Mouse (Mus musculus) heart, embryonic 14.5 days (tissue): ENCODE measurements around the gene Macrod2. TPM values are rescaled to one million over a fixed set of nuclear protein-coding genes. Genes with fewer than 3 reads are reported as not detected.

Experiments used
- ATAC-seq: fragments of 200-750 bp; cut with Nextera tagmentation; 2 replicates; pipeline ENCODE4 v1.8.0; 2017; ENCODE audit warnings: low read depth, moderate TSS enrichment; ENCODE audit not compliant: insufficient number of reproducible peaks, insufficient read depth, low FRiP score
- H3K27ac ChIP-seq, 2 experiments: fragments of 200-500 bp in 1 of 2; fragments of 300-500 bp in 1 of 2; sonication (generic) in 1 of 2; replicated peaks in 1 of 2; 2 replicates each; pipeline ENCODE4 v1.5.1; 2012 to 2014; ENCODE audit warnings: low read depth in 2 of 2, low read length in 2 of 2, control low read depth in 1 of 2, mild to moderate bottlenecking in 1 of 2, mixed read lengths in 1 of 2; ENCODE audit not compliant: control insufficient read depth in 1 of 2, insufficient read depth in 1 of 2
- H3K27me3 ChIP-seq: fragments of 300-500 bp; sonication (generic); 2 replicates; pipeline ENCODE4 v1.6.1; 2014; ENCODE audit warnings: mild to moderate bottlenecking, low read length, control low read depth; ENCODE audit not compliant: control insufficient read depth, insufficient read depth
- H3K36me3 ChIP-seq: fragments of 300-500 bp; sonication (generic); 2 replicates; pipeline ENCODE4 v1.6.1; 2014; ENCODE audit warnings: mild to moderate bottlenecking, control low read depth, low read length, mixed read lengths; ENCODE audit not compliant: control insufficient read depth, insufficient read depth
- H3K4me1 ChIP-seq, 2 experiments: fragments of 200-500 bp in 1 of 2; fragments of 300-500 bp in 1 of 2; sonication (generic) in 1 of 2; 2 replicates each; pipeline ENCODE4 v1.6.1; 2012 to 2014; ENCODE audit warnings: low read length in 2 of 2, control low read depth in 1 of 2, mixed read lengths in 1 of 2; ENCODE audit not compliant: control insufficient read depth in 2 of 2, insufficient read depth in 2 of 2
- H3K4me2 ChIP-seq: fragments of 300-500 bp; sonication (generic); 2 replicates; pipeline ENCODE4 v1.6.1; 2014; ENCODE audit warnings: mild to moderate bottlenecking, low read length
- H3K4me3 ChIP-seq, 2 experiments: fragments of 200-500 bp in 1 of 2; fragments of 300-500 bp in 1 of 2; sonication (generic) in 1 of 2; 2 replicates each; pipeline ENCODE4 v1.5.1; 2012 to 2014; ENCODE audit warnings: low read length in 2 of 2, mild to moderate bottlenecking in 2 of 2, control low read depth in 1 of 2, low read depth in 1 of 2, moderate library complexity in 1 of 2; ENCODE audit not compliant: control insufficient read depth in 1 of 2, insufficient read depth in 1 of 2
- H3K9ac ChIP-seq: fragments of 300-500 bp; sonication (generic); 2 replicates; pipeline ENCODE4 v1.6.1; 2014; ENCODE audit warnings: mild to moderate bottlenecking, low read length
- H3K9me3 ChIP-seq: fragments of 300-500 bp; sonication (generic); 2 replicates; pipeline ENCODE4 v1.6.1; 2016; ENCODE audit warnings: low read length, control low read depth; ENCODE audit not compliant: control insufficient read depth
- WGBS: fragments of 180-500 bp; shearing (Covaris S2); extraction: QIAGEN DNeasy Blood & Tissue Kit; methylation state at CpG from one replicate; pipeline ENCODE4 v1.1.7; 2014; 5-methylcytosine and 5-hydroxymethylcytosine counted together
- polyA plus RNA-seq: library from polyadenylated mRNA; unstranded; fragments of >200 nt; fragmentation: Nextera tagmentation; extraction: Ambion mirVana; gene quantifications from 2 replicates; pipeline ENCODE4 v1.2.1, GENCODE M21; 2014

Macrod2 gene
- polyA plus RNA-seq, 1 experiment from 2014 or later: 21.3 TPM

DNA sequence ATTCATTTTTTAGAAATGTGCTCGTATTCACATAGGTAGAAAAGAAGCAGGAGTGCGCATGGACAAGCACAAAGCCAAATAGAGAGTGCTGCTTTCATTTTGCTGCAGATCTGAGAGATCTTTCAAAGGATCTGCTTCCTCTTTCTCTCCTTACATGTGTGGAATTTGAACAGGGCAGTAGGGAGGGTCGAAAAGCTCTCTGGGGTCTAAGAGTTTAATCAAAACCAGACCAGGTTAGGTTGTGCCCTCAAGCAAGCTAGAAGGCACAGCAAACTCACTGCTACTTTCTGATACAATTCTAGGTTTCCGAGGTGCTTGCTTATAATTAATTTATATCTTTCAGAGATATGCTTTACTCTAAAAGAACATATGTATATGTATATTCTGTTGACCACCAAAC, 1196.2 kb downstream of the Macrod2 start:
- Histone ChIP-seq H3K4me1 (peaks cover 0 to 14% of the 10 kb centered on the region in 2 experiments; a peak in 2 of 4 replicates), H3K4me3 (no peak overlapping the region), H3K4me2 (no peak overlapping the region), H3K27me3 (no peaks in the 10 kb centered on the region), H3K27ac (no peak overlapping the region), H3K9ac (no peak overlapping the region), H3K36me3 (no peaks in the 10 kb centered on the region), H3K9me3 (no peaks in the 10 kb centered on the region)
- WGBS: 68% methylated on average over 4 of the region's 4 CpGs
- no peak for ATAC-seq

DNA sequence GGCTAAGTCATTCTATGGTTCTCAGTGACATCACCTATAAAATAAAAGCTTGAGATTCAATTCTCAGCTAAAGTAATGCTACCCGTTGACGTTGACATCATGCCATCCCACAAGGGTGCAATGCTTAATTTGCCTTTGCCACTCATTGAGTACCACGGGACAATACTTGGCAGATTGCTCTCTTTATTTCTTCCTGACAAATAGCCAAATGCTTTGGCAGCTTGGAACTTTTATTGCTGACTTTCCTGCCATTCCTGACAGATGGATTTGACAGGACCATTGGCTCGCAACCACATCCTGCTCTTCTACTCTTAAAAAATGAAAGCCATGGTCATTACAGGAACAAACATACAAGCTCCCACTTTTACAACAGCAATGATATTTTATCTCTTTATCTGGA, 1199.7 kb downstream of the Macrod2 start:
- Histone ChIP-seq H3K4me3 (no peak overlapping the region), H3K4me2 (no peak overlapping the region), H3K4me1 (no peaks in the 10 kb centered on the region), H3K9me3 (no peaks in the 10 kb centered on the region), H3K36me3 (no peaks in the 10 kb centered on the region), H3K27ac (no peak overlapping the region), H3K9ac (no peak overlapping the region), H3K27me3 (no peaks in the 10 kb centered on the region)
- WGBS: 76% methylated on average over 4 of the region's 4 CpGs
- no peak for ATAC-seq

DNA sequence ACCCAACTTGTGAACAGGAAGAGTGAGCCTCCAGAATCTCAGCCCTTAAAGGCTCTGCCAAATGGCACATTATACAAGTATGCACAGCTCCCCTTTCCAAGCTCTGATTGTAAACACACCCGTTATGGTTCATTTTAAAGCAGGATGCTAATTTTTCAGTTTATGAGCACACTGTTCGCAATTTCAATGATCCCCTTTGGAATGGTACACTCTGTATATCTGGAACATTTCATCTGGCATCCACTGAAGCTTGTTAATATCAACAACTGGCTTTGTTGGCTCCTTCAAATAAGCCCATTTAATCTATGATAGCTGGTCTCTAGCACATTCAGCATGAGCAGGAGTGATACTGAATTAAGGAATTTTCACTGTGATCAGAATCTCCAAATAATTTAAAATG, 1222.6 kb downstream of the Macrod2 start:
- Histone ChIP-seq H3K9me3 (no peaks in the 10 kb centered on the region), H3K27me3 (no peaks in the 10 kb centered on the region), H3K4me1 (no peaks in the 10 kb centered on the region), H3K36me3 (no peaks in the 10 kb centered on the region), H3K4me2 (no peak overlapping the region), H3K27ac (no peak overlapping the region), H3K4me3 (no peak overlapping the region), H3K9ac (no peak overlapping the region)
- WGBS: 81% methylated on average over 2 of the region's 2 CpGs
- no peak for ATAC-seq

DNA sequence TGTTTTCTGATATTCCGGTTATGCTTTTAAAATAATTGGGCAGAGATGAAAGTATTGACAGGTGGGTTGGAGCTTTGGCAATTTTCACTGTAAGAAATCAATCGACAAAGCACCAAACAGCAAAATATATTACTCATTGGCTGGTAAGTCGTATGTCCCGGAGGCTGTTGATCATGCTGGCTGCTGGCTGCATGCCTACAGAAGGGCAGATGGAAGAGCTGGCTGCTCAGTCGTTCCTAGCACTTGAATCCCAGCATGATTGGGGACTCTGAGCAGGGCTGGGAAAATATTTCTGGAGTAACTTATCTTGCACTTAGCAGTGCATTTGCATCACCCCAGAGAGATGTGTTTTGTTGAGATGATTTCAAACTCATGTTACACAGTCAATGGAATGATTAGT, 1223.1 kb downstream of the Macrod2 start:
- no peak for ATAC-seq
- Histone ChIP-seq H3K27me3 (no peaks in the 10 kb centered on the region), H3K4me2 (no peak overlapping the region), H3K4me3 (no peak overlapping the region), H3K9ac (no peak overlapping the region), H3K9me3 (no peaks in the 10 kb centered on the region), H3K4me1 (no peaks in the 10 kb centered on the region), H3K27ac (no peak overlapping the region), H3K36me3 (no peaks in the 10 kb centered on the region)
- 57% methylated on average over 5 of the region's 5 CpGs for WGBS

DNA sequence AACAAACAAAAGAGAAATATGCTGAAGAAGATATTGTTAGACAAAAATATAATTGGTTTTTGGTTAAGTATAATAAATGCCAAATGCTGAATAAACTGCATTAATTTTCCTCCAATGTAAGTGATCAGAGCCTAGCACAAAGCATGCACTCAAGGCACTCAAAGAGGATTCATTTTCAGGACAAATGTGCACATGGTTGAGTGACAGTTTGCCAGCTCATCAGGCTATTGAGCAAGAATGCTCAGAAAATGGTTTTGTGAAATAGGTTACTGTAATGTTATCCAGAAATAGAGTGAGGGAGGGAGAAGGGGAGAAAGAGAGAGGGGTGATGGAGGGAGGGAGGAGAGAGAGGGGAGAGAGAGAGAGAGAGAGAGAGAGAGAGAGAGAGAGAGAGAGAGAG, 1268.9 kb downstream of the Macrod2 start:
- Histone ChIP-seq H3K36me3 (no peaks in the 10 kb centered on the region), H3K9ac (no peak overlapping the region), H3K27ac (no peak overlapping the region), H3K27me3 (no peaks in the 10 kb centered on the region), H3K9me3 (no peaks in the 10 kb centered on the region), H3K4me2 (no peak overlapping the region), H3K4me1 (no peaks in the 10 kb centered on the region), H3K4me3 (no peak overlapping the region)
- ATAC-seq: no peak

DNA sequence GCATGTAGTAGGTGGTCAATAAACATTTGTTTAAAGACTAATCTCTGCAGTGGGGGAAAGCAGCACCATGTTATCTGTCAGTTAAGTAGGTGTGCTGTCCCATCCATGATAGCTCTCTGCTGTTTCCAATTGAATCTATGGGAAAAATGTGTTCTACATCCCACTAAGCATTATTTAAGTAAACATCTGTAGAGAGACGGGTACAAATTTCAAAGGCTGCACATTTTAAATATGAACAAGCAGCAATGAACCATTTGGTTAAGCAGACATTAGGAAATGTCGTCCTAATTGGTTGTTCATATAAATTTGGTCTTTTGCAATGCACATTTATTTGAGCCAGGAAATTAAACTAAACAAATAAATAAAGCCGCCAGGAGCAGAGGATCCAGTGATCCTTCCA, 1277.7 kb downstream of the Macrod2 start:
- WGBS: 85% methylated on average over 3 of the region's 3 CpGs

DNA sequence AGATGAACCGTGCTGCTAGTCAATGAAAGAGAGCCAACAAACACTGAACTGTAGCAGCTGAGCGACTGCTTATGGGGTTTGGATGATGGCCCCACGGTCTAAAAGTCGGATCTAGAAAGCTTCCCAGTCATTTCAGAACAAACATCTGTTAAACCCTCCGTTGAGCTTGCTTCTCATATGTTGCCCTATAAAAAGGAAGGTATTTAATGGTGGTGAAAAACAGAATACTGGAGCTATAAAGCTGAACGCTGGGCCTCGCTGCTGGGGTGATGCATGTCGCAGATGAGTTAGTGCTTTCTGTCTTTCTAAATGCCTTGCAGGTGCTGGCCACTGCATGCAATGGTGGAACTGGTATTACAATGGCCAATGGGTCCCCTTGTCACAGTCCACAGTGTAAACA, 1278.3 kb downstream of the Macrod2 start:
- H3K27ac ChIP-seq: no peak overlapping the region
- WGBS: 84% methylated on average over 8 of the region's 8 CpGs
- no peak for ATAC-seq
- H3K9ac ChIP-seq: no peak overlapping the region
- H3K36me3 ChIP-seq: no peaks in the 10 kb centered on the region
- no peak overlapping the region for H3K4me3 ChIP-seq
- H3K4me1 ChIP-seq: no peaks in the 10 kb centered on the region
- no peak overlapping the region for H3K4me2 ChIP-seq
- no peaks in the 10 kb centered on the region for H3K27me3 ChIP-seq
- no peaks in the 10 kb centered on the region for H3K9me3 ChIP-seq

More for the DNA sequence above, 1277.7 kb downstream of the Macrod2 start:
- no peak overlapping the region for H3K4me2 ChIP-seq
- H3K27ac ChIP-seq: no peak overlapping the region
- no peak for ATAC-seq
- H3K27me3 ChIP-seq: no peaks in the 10 kb centered on the region
- H3K9ac ChIP-seq: no peak overlapping the region
- no peak overlapping the region for H3K4me3 ChIP-seq
- H3K4me1 ChIP-seq: no peaks in the 10 kb centered on the region
- no peaks in the 10 kb centered on the region for H3K36me3 ChIP-seq
- H3K9me3 ChIP-seq: no peaks in the 10 kb centered on the region

DNA sequence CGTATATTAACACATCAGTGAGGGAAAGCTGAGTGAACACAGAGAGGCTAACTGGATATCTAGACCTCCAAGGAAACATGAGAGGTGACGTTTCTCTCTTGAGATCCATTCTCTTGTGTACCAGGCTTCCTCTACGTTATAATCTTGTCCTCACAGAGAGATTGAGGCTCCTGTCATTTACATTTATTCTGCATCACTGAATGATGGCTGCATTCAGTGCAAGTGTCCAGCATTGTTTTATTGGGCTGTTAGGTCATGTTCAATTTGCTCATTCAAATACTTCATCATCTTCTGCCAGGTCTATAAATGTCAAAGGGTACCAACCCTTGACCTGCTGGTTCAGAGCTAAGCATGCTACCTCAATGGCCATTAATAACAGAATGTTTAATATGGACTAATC, 1302.4 kb downstream of the Macrod2 start:
- Histone ChIP-seq H3K4me2 (no peak overlapping the region), H3K9ac (no peak overlapping the region), H3K27ac (no peak overlapping the region), H3K9me3 (no peaks in the 10 kb centered on the region), H3K36me3 (no peaks in the 10 kb centered on the region), H3K4me3 (no peak overlapping the region), H3K4me1 (peaks cover 3 to 8% of the 10 kb centered on the region in 2 experiments), H3K27me3 (no peaks in the 10 kb centered on the region)
- ATAC-seq: no peak
- 52% methylated on average over 3 of the region's 3 CpGs for WGBS
